Mouse (Mus musculus): ENCODE measurements around the gene Nlrp4f. TPM values are rescaled to one million over a fixed set of nuclear protein-coding genes. Genes with fewer than 3 reads are reported as not detected.
A peak's percentile ranks its signal among the peaks of the same experiment; 100 is the strongest.

The Nlrp4f gene
- polyA plus RNA-seq, 1 experiment from 2014 or later = not detected

GRCm38 (mm10) chr13:65237211-65237610, 31.4 kb upstream of the Nlrp4f start:
- H3K4me2 ChIP-seq (replicated peaks; ENCODE audit: low read depth, low read length) = no peak overlapping the region
- H3K27me3 ChIP-seq (replicated peaks; ENCODE audit: insufficient read depth, low read length) = no peaks in the 10 kb centered on the region
- H3K27ac ChIP-seq (ENCODE audit: low read length) = no peak overlapping the region
- H3K36me3 ChIP-seq (ENCODE audit: insufficient read depth, low read length) = no peaks in the 10 kb centered on the region
- H3K9ac ChIP-seq (replicated peaks; ENCODE audit: low read depth) = no peak overlapping the region
- no peak for ATAC-seq
- no peaks in the 10 kb centered on the region for H3K9me3 ChIP-seq (ENCODE audit: low read length)
- no peak for TF ChIP-seq CTCF (IDR thresholded peaks at IDR 0.05)
- no peak for TF ChIP-seq EP300 (IDR thresholded peaks at IDR 0.05)
- 71% methylated on average over 9 of the region's 9 CpGs for WGBS
- DNase-seq (ENCODE audit: low spot score) = no peak
- H3K4me1 ChIP-seq (ENCODE audit: insufficient read depth, low read depth, low read length) = peaks cover 9% of the 10 kb centered on the region; the same call in 1 of the 2 replicates
- H3K4me3 ChIP-seq (ENCODE audit: low read depth, low read length) = no peak overlapping the region

DNA sequence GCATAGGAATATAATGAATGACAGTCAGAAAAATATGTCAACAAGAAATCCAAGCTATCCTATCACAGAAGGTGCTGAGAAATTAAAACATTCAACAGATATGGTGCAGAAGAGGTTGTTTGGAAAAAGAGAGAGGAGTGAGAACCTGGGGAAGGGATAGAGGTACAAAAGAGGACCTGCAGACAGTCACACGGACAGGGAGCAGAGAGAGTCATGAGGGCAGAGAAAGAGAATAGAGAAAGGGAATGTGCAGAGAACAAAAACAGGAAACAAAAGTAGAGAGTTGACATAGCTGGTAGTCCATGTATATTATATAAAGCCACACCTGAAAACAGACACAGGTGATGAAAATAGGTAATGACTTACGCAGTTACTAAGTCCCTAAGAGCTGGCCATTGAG, 20.9 kb upstream of the Nlrp4f start:
- Histone ChIP-seq H3K4me1 (ENCODE audit: insufficient read depth, low read depth, low read length) (no peaks in the 10 kb centered on the region), H3K36me3 (ENCODE audit: insufficient read depth, low read length) (no peaks in the 10 kb centered on the region), H3K4me2 (replicated peaks; ENCODE audit: low read depth, low read length) (no peak overlapping the region), H3K27ac (ENCODE audit: low read length) (no peak overlapping the region), H3K9me3 (ENCODE audit: low read length) (no peaks in the 10 kb centered on the region), H3K27me3 (replicated peaks; ENCODE audit: insufficient read depth, low read length) (no peaks in the 10 kb centered on the region), H3K4me3 (ENCODE audit: low read depth, low read length) (no peak overlapping the region), H3K9ac (replicated peaks; ENCODE audit: low read depth) (no peak overlapping the region)
- no peak for ATAC-seq
- DNase-seq (ENCODE audit: low spot score) = no peak
- 74% methylated on average over 2 of the region's 2 CpGs for WGBS
- TF ChIP-seq EP300 (IDR thresholded peaks at IDR 0.05) (no peak), CTCF (IDR thresholded peaks at IDR 0.05) (no peak)

DNA sequence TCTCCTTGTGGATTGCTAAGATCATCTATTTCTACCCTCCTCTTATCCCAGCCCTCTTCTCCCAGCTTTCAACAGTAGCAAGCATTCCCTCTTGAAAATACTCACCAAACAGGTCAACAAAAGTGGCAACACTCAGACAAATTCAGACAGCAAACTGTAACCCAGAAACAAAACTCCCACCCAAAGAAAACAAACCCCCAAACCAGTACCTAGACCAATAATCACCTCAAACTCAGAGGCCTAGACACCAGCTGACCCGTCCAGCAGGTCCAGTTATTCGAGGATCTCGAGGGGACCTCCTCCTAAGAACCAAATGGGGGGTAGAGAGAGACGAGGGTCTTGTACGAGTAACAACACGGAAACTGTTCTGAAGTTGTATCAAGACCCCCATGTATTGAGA, 20.2 kb upstream of the Nlrp4f start:
- Histone ChIP-seq H3K4me3 (ENCODE audit: low read depth, low read length) (no peak overlapping the region), H3K27me3 (replicated peaks; ENCODE audit: insufficient read depth, low read length) (no peaks in the 10 kb centered on the region), H3K4me1 (ENCODE audit: insufficient read depth, low read depth, low read length) (no peaks in the 10 kb centered on the region), H3K9ac (replicated peaks; ENCODE audit: low read depth) (no peak overlapping the region), H3K36me3 (ENCODE audit: insufficient read depth, low read length) (no peaks in the 10 kb centered on the region), H3K27ac (ENCODE audit: low read length) (no peak overlapping the region), H3K9me3 (ENCODE audit: low read length) (no peaks in the 10 kb centered on the region), H3K4me2 (replicated peaks; ENCODE audit: low read depth, low read length) (no peak overlapping the region)
- TF ChIP-seq CTCF (IDR thresholded peaks at IDR 0.05) = no peak
- TF ChIP-seq EP300 (IDR thresholded peaks at IDR 0.05) = no peak
- DNase-seq (ENCODE audit: low spot score) (no peak), ATAC-seq (no peak)
- WGBS = 51% methylated on average over 6 of the region's 6 CpGs

GRCm38 (mm10) chr13:65200667-65201066, 5.1 kb downstream of the Nlrp4f start:
- H3K4me2 ChIP-seq (replicated peaks; ENCODE audit: low read depth, low read length) = no peak overlapping the region
- ATAC-seq = no peak
- no peaks in the 10 kb centered on the region for H3K27me3 ChIP-seq (replicated peaks; ENCODE audit: insufficient read depth, low read length)
- no peaks in the 10 kb centered on the region for H3K4me1 ChIP-seq (ENCODE audit: insufficient read depth, low read depth, low read length)
- H3K27ac ChIP-seq (ENCODE audit: low read length) = no peak overlapping the region
- no peak overlapping the region for H3K9ac ChIP-seq (replicated peaks; ENCODE audit: low read depth)
- DNase-seq (ENCODE audit: low spot score) = no peak
- H3K36me3 ChIP-seq (ENCODE audit: insufficient read depth, low read length) = no peaks in the 10 kb centered on the region
- no peaks in the 10 kb centered on the region for H3K9me3 ChIP-seq (ENCODE audit: low read length)
- H3K4me3 ChIP-seq (ENCODE audit: low read depth, low read length) = no peak overlapping the region
- TF ChIP-seq CTCF (IDR thresholded peaks at IDR 0.05) (no peak), EP300 (IDR thresholded peaks at IDR 0.05) (no peak)
- 68% methylated on average over 1 of the region's 1 CpGs for WGBS

DNA sequence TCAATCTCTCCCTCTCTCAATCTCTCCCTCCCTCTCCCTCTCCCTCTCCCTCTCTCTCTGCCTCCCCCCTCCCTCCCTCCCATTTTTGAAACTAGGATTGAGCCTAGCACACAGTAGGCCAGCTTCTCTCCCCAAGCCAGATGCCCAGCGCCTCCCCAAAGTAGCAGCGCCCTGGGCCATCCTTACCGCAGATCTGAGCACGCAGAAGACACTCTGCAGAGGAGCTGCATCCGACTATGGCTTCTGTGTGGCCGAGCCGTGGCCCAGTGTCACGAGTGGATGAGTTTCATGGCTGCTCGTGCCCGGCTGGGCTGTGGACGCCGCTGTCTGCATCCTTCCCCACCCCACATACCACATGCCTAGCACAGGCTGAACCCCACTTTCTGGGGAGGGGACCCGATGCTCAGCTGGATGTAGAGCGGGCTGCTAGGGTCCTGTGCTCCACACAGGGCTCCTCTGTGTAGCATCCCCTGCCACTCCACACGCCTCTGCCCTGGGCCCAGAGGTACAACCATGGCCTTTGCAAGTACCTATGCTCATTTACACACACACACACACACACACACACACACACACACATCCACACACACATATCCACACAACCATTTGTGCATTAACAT, 29.2 kb downstream of the Nlrp4f start:
- WGBS = 51% methylated on average over 15 of the region's 15 CpGs
- Histone ChIP-seq H3K36me3 (ENCODE audit: insufficient read depth, low read length) (no peaks in the 10 kb centered on the region), H3K27ac (ENCODE audit: low read length) (no peak overlapping the region), H3K4me1 (ENCODE audit: insufficient read depth, low read depth, low read length) (no peaks in the 10 kb centered on the region), H3K4me2 (replicated peaks; ENCODE audit: low read depth, low read length) (no peak overlapping the region), H3K4me3 (ENCODE audit: low read depth, low read length) (no peak overlapping the region), H3K27me3 (replicated peaks; ENCODE audit: insufficient read depth, low read length) (no peaks in the 10 kb centered on the region), H3K9ac (replicated peaks; ENCODE audit: low read depth) (no peak overlapping the region), H3K9me3 (ENCODE audit: low read length) (no peaks in the 10 kb centered on the region)
- DNase-seq (ENCODE audit: low spot score) = no peak
- ATAC-seq = no peak
- TF ChIP-seq EP300 (IDR thresholded peaks at IDR 0.05) = no peak
- no peak for TF ChIP-seq CTCF (IDR thresholded peaks at IDR 0.05)

DNA sequence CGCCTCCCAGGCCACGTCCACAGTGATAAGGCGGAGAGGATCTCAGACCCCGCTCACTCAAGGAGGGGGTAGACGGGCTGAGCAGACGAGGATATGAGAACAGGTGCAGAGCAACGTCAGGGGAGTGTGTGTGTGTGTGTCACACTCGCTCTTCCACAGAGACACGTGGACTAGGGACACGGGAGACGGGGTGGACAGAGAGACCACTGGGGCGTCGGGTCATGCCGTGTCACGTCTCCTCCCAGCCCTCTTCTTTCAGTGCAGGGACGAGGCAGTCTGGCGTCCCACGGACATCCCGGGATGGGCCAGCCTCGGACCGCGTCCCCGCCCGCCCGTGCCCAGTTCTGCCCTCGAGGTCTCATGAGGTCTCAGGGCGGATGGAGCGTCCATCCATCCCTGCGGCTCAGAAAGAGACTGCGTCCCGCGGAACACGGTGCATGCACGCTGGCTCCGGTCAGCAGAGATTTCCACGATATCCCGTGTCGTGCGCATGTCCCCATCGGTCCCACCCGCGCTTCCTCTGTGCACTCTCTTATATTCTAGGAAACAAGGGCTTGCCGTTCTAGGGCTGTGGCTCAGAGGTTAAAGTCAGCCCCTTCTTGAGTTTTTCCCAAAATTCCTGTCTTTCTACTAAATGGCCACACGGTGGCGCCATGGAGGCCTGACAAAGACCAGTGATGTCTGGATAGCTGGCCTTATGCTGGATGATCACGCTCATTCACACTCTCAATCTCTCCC, 29.9 kb downstream of the Nlrp4f start:
- no peaks in the 10 kb centered on the region for H3K36me3 ChIP-seq (ENCODE audit: insufficient read depth, low read length)
- no peaks in the 10 kb centered on the region for H3K27me3 ChIP-seq (replicated peaks; ENCODE audit: insufficient read depth, low read length)
- H3K4me3 ChIP-seq (ENCODE audit: low read depth, low read length) = no peak overlapping the region
- peak; percentile 62 for TF ChIP-seq CTCF (IDR thresholded peaks at IDR 0.05)
- TF ChIP-seq EP300 (IDR thresholded peaks at IDR 0.05) = no peak
- WGBS = 21% methylated on average over 36 of the region's 46 CpGs
- H3K4me2 ChIP-seq (replicated peaks; ENCODE audit: low read depth, low read length) = no peak overlapping the region
- H3K4me1 ChIP-seq (ENCODE audit: insufficient read depth, low read depth, low read length) = no peaks in the 10 kb centered on the region
- ATAC-seq (no peak), DNase-seq (ENCODE audit: low spot score) (peak; percentile 33)
- no peak overlapping the region for H3K9ac ChIP-seq (replicated peaks; ENCODE audit: low read depth)
- no peak overlapping the region for H3K27ac ChIP-seq (ENCODE audit: low read length)
- H3K9me3 ChIP-seq (ENCODE audit: low read length) = no peaks in the 10 kb centered on the region

All from lung, postnatal 0 days (tissue).